Comparison of ENCODE assay signal across 8 mouse cellular contexts in genomic region chr9:108203015-108203414, GRCm38 (mm10). TPM values are rescaled to one million over a fixed set of nuclear protein-coding genes. Genes with fewer than 3 reads are reported as not detected.
DNase-seq lines count a peak whose midpoint lies in the region; TF ChIP-seq lines count a peak whose summit lies in the region.

No protein-coding gene starts in this region.

- no peak overlapping the region for H3K4me3 ChIP-seq in left cerebral cortex, adult 2 months

- peak; percentile 72 to 73 for DNase-seq in left cerebral cortex, adult 2 months (ENCODE audit: extremely low spot score in 1 of 2, low spot score in 2 of 2)
- no peak for DNase-seq in left cerebral cortex, adult 8-10 months (ENCODE audit: low spot score in 2 of 2)
- DNase-seq in adrenal gland, adult 18-20 months (ENCODE audit: low spot score in 2 of 2): peak; percentile 62 to 73
- DNase-seq in embryo, embryonic 9.5 days (ENCODE audit: extremely low spot score): peak; percentile 45
- peak; percentile 69 to 76 for DNase-seq in heart, postnatal 36 days
- peak; percentile 68 for DNase-seq in left cerebral cortex, postnatal 4 days
- peak; percentile 93 for DNase-seq in naive thymus-derived CD4-positive, alpha-beta T cell, adult 2 months (ENCODE audit: low read depth)
- peak; percentile 62 to 81 for DNase-seq in thymus, postnatal 10 days (ENCODE audit: low spot score in 2 of 2)

- intact Hi-C loops in left cerebral cortex, adult 2 months (cut with DNase I): loop anchor here (2.0 to 5.0 kb wide), 3 partner anchors 32 to 79 kb away; no protein-coding TSS in a partner anchor
- intact Hi-C loops in heart, postnatal 36 days (cut with DNase I): loop anchor here (5.0 kb wide), 2 partner anchors 59 to 66 kb away; partner anchors contain the start of gene Dag1
- intact Hi-C loops in left cerebral cortex, postnatal 4 days (cut with DNase I): loop anchor here (5.0 kb wide), 1 partner anchor 106 kb away; no protein-coding TSS in a partner anchor

- peak; percentile 77 for TF ChIP-seq CTCF in left cerebral cortex, adult 2 months (IDR thresholded peaks at IDR 0.05)

- peak overlapping the region; percentile 82; the same call in 1 of the 2 replicates for H3K27ac ChIP-seq in left cerebral cortex, adult 2 months

RNA-seq across cellular contexts. Expression of gene Bsn, which starts 12.8 kb away (rescaled TPM):
- 100 to 1,000 TPM; 300 to 320 TPM for total RNA-seq in left cerebral cortex, adult 2 months (2021)
- total RNA-seq in left cerebral cortex, adult 8-10 months (2022): 100 to 1,000 TPM; 208 to 264 (median 232) TPM
- total RNA-seq in adrenal gland, adult 18-20 months (2021): 1 to 10 TPM; 1.8 to 3.1 TPM
- total RNA-seq in heart, postnatal 36 days (2021): under 1 TPM in 1 of 2 experiments, not detected in 1; 0.03 TPM
- 10 to 100 TPM; 70.4 to 74.5 TPM for total RNA-seq in left cerebral cortex, postnatal 4 days (2021)

Comparison
In these comparisons a context has a peak if more than half of its experiments do, and no peak if none do; other contexts are left out.
1. DNase-seq: peak in left cerebral cortex, adult 2 months (2 of 2), adrenal gland, adult 18-20 months (2 of 2), embryo, embryonic 9.5 days (single experiment), heart, postnatal 36 days (2 of 2), left cerebral cortex, postnatal 4 days (single experiment), naive thymus-derived CD4-positive, alpha-beta T cell, adult 2 months (single experiment) and thymus, postnatal 10 days (2 of 2); none in left cerebral cortex, adult 8-10 months (0 of 2).
2. RNA of gene Bsn, which starts 12.8 kb away (total RNA-seq): 300 to 320 TPM in left cerebral cortex, adult 2 months, 208 to 264 TPM in left cerebral cortex, adult 8-10 months and 70.4 to 74.5 TPM in left cerebral cortex, postnatal 4 days; 1.8 to 3.1 TPM in adrenal gland, adult 18-20 months and 0.03 TPM in heart, postnatal 36 days; every median in the first group is over 10 times any median in the second.